Mouse (Mus musculus): ENCODE measurements around the gene Safb. TPM values are rescaled to one million over a fixed set of nuclear protein-coding genes. Genes with fewer than 3 reads are reported as not detected.
"Not testable (repeated sequence)": the region's sequence is repeated elsewhere in the genome, so short reads cannot be mapped to it uniquely, and the experiment has no call there.

Safb gene
- total RNA-seq, 2 experiments from 2014 or later: 178 to 183 TPM

GRCm38 (mm10) chr17:56611323-56611722 lies 26.7 kb downstream of the Safb start:
- no peak for DNase-seq

- no peak for DNase-seq
These were observed 27.4 kb downstream of the Safb start for GRCm38 (mm10) chr17:56611861-56612564.

GRCm38 (mm10) chr17:56612565-56612939 lies 27.9 kb downstream of the Safb start:
- DNase-seq: not testable (repeated sequence)

- peak; percentile 95 to 96 for DNase-seq
These were observed 28.7 kb downstream of the Safb start, which contains the start of gene Rpl36 for GRCm38 (mm10) chr17:56613236-56613844. Gene Rpl36 (plus strand): TSS chr17:56613416.

DNA sequence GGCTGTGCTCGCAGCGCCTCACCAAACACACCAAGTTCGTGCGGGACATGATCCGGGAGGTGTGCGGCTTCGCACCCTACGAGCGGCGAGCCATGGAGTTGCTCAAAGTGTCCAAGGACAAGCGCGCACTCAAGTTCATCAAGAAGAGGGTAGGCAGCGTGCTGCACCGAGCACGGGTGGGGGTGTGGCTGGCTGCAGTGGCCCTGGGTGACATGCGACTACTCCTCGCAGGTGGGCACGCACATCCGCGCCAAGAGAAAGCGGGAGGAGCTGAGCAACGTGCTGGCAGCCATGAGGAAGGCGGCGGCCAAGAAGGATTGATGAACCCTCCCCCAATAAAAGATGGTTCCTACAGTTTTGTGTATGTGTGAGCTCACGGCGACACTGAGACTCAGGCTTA lies 29.3 kb downstream of the Safb start:
- DNase-seq: not testable (repeated sequence)

GRCm38 (mm10) chr17:56614391-56615135 lies 29.9 kb downstream of the Safb start:
- DNase-seq: no peak

DNA sequence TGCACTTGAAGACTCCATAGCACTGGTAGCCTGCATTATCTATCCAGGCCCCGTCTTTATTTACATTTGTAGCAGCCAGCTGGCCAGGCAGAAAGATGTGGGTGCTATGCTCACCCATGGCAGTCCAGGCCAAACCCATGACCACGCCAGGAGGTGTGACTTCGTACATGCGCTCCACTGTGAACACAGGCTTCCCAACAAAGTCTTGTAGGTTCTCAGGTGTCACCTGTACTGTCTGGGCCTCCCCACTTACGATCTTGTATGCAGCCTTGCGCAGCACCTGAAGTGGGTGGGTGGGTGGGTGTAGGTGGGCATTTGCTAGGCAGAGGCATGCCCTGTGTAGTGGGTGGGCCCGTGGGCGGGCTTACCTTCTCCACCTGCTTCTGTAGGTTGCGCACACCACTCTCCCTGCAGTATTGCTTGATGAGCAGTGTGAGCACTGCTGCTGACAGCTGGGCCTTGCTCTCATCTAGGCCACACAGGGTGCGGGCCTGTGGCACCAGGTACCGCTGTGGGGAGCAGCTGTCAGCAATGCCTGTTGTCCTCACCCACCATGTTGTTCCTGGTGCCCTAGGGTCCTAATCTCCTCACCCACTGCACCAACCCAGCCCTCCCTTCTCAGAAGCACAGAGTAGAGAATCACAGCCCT lies 30.6 kb downstream of the Safb start:
- no peak for DNase-seq

- DNase-seq: no peak
These were observed 31.2 kb downstream of the Safb start for GRCm38 (mm10) chr17:56615792-56616191.

- DNase-seq: no peak
These were observed 32.1 kb downstream of the Safb start for GRCm38 (mm10) chr17:56616725-56617124.

- no peak for DNase-seq
These were observed 33.0 kb downstream of the Safb start for GRCm38 (mm10) chr17:56617628-56618027.

DNA sequence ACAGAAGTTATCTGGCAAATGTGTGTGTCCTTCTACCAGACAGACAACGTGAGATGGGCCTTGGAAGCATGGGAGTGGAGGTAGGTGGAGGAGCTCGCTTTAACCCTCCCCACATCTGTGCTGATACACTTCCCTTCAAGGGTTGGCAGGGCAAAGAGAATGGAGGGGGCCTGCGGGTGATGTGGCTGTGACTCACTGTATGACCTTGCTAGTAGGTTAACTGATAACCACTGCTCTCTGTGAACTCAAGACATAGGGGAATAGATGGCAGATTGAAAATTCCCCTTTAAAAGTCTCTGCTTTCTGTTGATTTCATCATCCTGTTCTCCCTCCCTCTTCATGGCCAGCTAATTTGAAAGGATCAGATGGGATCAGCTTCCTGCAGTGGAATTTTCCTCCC lies 40.9 kb downstream of the Safb start:
- no peak for DNase-seq

GRCm38 (mm10) chr17:56626260-56626659 lies 41.6 kb downstream of the Safb start:
- no peak for DNase-seq

GRCm38 (mm10) chr17:56626754-56627470 lies 42.3 kb downstream of the Safb start, which contains the start of gene Lonp1:
Gene Lonp1 (minus strand): TSS chr17:56626887.
- peak; percentile 94 to 95 for DNase-seq

- no peak for DNase-seq
These were observed 43.1 kb downstream of the Safb start, which contains the start of gene Catsperd for GRCm38 (mm10) chr17:56627530-56628277. Gene Catsperd (plus strand): TSS chr17:56628143.

DNA sequence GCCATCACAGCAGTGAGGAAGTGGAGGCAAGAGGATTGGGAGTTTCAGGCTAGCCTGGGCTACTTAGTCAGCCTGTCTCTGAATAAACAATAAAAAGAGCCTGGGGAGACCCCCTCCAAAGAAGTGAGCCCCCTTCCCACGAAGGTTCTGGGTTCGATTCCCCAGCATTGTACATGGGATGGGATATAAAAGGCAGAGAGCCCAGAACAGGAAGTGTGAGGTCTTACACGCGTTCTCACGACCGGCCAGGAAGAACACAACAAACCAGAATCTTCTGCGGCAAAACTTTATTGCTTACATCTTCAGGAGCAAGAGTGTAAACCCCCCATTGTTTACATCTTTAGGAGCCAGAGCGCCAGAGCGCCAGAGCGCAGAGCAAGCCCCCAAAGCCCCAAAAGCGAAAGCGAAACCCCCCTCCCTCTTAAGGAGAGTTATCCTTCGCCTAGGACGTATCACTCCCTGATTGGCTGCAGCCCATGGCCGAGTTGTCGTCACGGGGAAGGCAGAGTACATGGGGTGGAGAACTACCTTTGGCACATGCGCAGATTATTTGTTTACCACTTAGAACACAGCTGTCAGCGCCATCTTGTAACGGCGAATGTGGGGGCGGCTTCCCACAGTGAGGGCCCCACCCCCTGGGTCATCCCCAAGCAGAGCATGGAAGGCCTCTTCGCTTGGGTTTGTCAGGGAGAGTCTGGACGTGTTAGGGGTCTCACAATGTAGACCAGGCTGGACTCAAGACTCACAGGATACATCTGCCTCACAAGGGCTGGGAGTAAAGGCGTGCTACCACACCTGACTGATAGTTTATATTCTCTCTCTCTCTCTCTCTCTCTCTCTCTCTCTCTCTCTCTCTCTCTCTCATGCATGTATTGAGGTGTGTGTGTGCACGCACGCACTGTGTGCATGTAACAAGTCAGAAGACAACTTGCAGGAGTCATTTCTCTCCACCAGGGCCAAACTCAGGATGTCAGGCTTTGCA lies 45.5 kb downstream of the Safb start:
- not testable (repeated sequence) for DNase-seq

DNA sequence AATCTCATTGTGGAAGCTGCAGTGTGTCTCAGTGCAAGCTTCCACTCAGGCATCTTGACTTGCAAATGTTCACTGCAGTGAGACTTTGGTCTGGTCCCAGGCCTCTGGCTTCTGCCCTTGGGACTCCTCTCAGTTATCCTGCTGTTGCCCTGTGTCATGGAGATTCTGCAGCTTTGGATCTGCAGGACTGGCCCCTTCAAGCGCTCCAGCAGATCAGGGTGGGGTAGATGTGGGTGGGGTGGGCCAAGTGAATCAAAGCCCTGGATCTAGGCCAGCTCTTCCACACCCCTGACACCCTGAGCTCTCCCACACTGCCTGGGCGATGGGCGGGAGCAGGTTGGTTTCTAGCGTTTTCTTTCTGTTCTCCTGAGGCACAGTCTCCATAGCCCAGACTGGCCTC lies 47.2 kb downstream of the Safb start:
- DNase-seq: no peak

DNA sequence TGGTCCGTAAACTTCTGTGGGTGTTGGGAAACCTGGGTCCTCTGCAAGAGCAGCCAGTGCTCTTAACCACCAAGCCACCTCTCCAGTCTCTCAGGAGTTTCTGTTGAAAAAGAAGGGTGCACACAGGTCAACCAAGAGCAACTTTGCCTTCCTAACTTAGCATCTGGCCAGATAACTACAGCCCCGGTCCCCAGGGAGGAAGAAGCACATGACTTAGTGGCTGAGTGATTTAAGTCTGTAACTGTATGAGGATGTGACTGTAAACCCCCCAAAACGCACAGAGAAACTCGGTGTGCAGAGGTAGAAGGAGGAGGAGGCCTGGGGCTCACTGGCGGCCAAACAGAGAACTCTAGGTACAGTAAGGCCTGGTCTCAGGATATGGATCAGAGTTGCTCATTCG lies 49.4 kb downstream of the Safb start:
- no peak for DNase-seq

DNA sequence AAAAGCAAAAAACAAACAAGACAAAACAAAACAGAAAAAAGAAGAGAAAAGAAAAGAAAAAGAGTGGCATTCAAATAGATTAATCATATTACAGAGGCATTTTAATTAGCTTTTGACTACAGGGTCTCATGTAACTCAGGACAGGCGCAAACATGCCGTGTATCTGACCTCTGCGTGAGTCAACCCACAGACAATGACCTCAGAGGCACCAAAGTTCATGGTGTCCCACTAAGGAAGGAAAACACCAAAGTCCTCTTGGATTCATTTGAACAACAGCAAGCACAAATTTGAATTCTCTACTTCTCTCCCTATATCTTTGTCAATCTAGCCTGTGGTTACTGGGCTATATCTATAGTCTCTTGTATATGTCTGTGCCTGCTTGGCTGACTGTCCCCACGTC lies 58.6 kb downstream of the Safb start:
- DNase-seq: no peak

- no peak for DNase-seq
These were observed 62.9 kb downstream of the Safb start for GRCm38 (mm10) chr17:56647546-56647945.

GRCm38 (mm10) chr17:56651801-56652200 lies 67.2 kb downstream of the Safb start:
- no peak for DNase-seq

All from layer of hippocampus, postnatal 36 days (tissue).